Mouse (Mus musculus) layer of hippocampus, adult 9-11 months (tissue): ENCODE results near the gene Chn2.

ENCODE experiments used
- DNase-seq: peaks from one replicate; pipeline ENCODE4 v3.0.0; 2022

The Chn2 gene

DNA sequence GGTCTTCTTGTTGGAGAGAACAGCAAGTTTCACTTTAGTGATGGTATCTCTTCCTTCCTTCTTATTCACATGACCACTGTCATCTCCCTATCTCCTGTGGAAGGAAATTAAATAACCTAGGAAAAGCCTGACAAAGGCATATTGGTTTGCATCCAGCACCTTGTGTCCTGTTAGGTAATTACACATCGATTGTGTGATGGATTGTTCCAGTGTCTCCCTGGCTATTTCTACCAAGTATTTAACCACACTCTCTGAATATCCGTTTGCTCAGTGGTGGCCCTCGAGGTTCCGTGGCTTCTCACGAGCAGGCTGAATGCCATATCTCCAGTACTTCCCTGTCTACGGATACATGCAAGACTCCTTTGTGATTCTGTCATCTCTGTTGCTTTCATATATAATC is 164.6 kb downstream of the Chn2 start:
- no peak for DNase-seq

DNA sequence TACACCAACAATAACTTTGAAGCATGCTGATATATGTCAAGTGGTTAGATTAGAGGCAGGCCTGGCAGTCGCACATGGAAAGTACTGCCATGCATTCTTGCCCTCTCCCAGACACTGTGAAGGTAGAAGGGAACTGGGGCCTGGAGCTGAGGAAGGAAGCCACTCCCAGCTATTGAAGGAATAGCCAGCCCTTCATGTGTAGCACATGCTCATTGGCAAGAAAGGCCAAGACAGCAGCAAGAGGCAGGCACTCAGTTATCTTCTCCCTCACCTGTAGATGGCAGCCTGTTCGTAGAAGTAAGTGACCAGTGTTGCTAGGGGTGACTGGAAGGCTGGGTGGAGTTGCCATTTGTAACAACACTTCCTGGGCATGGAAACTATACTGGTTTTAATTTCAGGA is 165.6 kb downstream of the Chn2 start:
- DNase-seq: no peak

DNA sequence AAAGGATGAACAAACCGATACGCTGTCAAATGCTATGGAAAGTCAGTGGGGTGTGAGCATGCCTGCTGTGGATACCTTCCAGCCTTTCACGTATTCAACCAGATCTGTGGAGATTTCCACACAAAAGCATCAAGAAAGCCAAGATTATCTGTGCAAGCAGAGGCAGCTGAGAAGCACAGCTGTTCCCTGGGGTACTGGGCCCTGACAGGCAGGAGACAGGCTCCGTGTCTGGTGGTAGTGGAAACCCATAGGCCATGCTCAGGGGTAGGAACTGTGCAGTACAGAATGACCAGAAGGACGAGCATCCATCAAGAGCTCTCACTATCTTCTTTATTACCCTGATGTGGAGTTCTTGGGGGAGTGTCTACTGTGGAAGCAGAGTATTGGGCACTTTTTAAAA is 166.1 kb downstream of the Chn2 start:
- DNase-seq: no peak

DNA sequence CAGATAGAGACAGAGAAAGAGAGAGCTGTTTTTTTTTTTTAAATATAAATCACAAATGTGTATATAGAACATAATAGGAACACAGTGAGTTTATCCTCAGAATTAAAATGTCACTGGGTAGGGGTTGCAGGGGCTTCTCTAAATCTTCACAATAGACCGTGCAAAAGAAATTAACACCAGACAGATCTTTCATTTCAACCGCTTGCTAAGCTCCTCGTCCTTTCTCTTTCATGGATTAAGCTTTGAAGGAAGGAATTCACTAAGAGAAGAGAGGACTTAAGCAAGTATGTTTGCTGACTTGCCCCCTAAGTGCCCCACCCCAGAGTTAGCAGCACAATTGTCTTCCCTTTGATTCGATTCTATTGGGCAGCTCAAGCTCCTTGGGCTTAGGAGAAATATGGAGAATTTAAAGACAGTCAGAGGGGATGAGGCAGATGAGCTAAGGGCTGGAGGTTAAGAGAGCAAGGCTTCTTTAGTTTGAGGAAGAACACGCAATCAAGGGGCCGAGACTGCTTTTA is 166.9 kb downstream of the Chn2 start:
- no peak for DNase-seq

DNA sequence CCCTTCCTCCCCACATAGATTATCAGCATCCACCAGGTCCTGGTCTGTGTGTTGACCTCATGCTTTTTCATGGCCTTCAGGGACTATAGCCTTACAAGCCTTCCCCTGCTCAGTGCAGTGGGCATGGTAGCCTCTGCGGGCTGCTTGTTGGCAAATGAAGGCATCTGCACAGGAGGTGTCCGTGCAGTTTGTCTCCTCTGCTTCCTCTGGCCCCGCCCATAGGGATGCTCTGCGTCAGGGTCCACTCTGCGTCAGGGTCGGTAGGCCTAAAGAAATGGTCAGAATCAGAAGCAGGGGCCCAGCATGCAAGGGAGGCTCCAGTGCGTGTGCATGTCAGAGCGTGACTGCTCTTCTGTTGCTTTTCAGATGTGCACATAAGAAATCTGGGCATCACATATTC is 169.4 kb downstream of the Chn2 start:
- DNase-seq: no peak

DNA sequence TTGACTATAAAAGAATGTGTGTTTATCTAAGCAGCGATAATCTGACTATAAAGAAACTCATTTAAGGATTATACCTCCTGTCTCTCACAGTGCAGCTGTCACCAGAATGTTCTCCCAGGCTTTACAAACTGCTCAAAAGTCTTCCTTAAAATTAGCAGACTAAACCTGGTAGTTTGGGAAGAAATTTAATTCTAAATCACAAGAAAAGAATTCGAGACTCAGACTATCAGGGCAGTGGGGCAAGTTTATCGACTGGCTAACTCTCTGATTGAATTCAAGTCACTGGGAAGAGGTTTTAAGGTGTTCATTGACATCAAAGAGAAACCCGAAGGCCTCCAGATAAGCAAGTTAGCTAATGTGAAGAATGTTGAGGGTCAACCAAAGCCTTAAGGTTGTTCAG is 171.6 kb downstream of the Chn2 start:
- no peak for DNase-seq

DNA sequence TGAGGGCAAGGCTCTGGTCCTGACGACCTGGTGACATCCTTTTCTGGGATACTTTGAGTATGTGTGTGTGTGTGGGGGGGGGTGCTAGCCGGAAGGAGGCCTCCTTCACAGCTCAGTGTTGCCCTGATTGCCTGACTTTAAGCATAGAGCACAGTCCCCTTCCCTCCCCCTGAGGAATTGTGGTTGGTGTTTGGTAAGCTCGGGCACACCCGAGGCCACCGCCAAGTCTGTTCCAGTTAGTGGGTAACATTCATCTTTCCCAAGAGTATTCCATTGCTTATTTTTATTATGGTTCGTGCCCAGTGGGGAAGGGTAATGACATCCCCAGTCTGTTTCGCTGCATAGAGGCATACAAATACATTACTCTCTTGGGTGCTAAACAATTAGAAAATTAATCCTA is 172.6 kb downstream of the Chn2 start:
- no peak for DNase-seq

DNA sequence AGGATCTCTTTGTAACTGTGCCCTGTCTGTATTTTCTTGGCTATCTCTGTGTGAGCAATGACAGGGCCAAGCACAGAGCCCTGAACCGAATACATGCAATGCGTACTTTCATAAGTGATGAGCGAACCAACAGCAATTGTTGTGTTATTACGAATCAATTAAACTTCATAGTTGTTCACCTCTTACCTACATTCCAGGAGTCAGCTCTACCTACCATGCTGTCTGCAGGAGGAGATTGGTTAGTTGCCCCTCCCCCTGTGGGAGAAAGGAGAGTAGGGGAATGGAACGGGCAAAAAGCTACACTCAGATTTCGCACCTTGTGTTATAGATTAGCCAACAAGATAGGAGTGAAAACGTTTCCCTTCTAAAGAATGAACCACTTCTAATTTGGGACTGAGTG is 174.4 kb downstream of the Chn2 start:
- no peak for DNase-seq

DNA sequence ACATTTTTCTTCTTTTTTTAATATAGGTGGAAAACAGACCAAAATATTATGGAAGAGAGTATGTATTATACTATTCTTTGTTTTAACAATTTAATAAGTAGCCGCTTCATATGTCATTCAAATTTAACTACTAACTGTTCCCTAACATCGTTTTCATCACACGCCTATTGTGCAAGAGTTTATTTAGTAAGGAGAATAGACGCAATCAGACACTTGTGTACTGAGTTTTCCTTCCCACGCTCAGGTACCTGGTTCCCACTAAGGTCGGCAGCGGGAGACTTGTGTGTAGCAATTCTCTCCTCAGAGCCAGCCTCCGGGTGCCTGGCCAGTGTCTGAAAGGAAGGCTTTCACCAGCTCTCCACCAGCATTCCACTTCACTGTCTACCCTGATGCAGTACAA is 176.3 kb downstream of the Chn2 start:
- no peak for DNase-seq

DNA sequence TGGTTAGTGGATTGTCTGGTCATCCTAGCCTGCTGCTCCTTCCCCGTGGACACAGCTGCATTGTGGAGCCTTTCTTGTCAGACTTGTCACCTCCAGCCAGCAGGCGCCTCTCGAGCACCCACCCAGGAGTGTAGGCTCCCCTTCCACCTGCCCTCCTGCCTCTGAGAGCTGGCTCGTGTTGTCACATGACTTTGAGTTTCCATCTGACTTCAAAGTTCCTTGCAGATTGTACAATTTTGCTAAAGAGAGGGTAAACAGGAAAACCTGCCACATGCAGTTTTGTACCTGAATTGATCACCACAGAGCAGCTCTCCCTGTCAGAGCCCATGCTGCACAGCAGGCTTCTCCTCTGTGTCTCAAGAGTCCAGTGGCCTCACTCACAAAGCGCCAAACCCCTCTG is 177.2 kb downstream of the Chn2 start:
- DNase-seq: no peak

DNA sequence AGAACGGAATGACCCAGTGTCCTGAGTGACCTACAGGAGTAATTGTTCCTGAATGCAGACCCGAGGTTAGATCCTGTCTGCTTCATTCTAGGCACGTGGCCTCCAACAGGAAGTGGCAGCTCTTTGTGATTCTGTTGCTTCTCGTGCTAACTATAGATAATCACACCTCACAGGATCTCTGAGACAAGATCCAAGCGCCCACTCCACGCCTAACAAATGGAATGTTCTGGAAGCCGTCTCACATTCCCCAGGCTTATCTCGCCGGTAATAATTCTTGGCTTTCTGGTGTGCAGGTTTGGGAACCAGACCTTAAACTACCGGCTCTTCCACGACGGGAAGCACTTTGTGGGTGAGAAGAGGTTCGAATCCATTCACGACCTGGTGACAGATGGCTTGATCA is 180.8 kb downstream of the Chn2 start:
- no peak for DNase-seq

DNA sequence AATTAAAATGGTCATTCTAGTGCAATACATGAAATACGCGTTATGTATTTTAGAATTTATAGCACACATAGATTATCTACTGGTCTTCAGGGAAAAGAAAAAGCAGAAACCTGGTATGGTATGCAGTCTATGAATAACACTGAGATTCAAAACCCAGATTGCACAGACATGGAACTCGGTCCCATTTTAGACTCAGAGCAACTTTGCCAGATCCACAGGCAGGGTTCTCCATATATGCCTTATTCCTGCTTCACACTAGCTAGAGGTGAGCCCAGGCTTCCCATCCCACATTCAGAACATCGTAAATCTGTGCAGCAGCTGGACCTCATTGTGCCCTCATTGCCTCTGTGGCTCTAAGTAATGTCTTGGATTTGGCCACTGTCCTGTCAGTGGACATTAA is 184.2 kb downstream of the Chn2 start:
- DNase-seq: no peak

DNA sequence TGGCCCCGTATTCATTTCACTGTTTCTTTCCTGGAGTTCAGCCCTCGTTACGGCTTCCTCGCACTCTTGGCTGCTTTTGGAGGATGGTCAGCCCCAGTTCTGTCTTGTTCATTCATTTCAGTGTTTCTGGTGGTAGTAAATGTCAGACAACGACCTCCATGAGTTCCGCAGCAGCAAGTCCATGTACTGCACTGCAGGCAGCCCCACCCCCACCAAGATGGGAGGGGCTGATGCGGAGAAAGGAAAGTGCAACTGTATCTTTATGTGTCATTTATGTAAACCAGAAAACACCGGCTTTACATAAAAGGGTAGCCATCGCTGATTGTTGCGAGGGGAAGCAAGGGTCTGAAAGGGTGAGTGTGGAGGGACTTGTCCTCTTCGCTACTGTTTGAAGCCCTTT is 185.0 kb downstream of the Chn2 start:
- no peak for DNase-seq

DNA sequence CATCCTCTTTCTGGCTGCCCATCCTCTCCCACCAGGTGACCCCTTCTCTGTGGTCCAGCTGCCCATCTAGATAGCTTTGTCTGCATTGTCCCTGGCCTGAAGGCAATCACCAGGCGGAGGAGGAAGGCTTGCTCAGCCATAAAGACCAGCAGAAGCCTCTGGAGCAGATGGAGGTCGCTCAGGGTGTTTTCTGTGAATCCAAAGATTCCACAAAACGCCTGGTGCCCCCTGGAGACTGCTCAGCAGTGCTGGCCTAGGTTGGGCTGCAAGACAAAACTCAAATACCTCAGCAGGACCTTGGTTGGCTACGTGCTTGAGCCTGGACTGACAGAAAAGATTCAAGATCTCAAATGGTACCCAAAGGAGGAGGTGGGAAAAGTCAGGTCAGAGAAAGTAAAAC is 186.0 kb downstream of the Chn2 start:
- no peak for DNase-seq

DNA sequence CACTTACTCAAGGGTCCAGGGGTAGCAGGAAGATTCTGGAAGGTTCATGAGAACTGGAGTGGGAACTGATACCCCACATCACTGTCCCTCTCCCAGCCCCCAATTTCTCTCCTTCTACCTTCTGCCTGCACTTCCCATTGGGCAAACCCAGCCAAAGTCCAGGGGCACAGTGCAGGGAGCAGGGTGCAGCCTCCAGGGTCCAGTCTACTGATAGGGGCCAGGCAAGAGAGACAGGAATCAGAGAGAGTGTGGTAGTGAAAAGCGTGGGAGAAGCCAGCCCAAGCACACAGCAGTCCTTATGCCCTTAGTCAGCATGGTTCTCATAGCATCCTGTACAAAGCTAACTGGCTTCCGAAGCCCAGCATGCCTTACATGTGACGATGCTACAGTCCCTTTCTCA is 187.7 kb downstream of the Chn2 start:
- no peak for DNase-seq

DNA sequence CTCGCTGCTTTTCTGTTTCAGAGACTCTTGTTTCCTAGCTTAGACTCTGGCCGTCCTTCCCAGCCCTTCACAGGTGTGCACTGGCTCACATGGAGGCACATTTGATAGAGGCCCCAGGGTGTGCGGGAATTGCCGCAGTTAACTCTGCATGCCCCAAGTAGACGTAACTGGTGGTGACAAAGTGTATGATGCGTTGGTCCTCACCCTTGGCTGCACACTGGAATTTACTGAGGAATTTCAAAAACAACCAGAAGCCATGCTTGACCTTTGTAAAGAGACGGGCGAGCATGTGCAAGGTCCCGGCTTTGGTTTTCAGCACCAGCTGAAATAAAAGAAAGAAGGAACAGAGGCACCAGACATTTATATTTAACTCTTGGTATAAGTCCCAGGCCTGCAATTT is 189.1 kb downstream of the Chn2 start:
- no peak for DNase-seq

DNA sequence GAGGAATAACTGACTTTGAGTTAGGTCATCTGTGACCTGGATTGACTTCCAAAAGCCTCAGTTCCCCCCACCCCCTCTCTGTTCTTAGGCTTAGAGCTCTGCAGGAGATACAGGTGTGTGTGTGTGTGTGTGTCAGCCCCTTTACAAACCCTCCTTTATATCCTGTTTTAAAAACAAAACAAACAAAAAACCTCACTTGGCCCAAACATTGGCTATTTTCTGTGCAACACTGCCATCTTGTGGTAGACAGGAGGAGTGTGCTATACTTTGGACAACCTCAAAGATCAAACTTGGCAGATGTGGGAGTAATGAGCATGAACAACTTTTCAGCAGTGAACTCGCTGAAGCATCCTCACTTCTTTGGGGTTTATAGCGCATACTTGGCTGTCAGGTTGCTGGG is 189.5 kb downstream of the Chn2 start:
- no peak for DNase-seq

DNA sequence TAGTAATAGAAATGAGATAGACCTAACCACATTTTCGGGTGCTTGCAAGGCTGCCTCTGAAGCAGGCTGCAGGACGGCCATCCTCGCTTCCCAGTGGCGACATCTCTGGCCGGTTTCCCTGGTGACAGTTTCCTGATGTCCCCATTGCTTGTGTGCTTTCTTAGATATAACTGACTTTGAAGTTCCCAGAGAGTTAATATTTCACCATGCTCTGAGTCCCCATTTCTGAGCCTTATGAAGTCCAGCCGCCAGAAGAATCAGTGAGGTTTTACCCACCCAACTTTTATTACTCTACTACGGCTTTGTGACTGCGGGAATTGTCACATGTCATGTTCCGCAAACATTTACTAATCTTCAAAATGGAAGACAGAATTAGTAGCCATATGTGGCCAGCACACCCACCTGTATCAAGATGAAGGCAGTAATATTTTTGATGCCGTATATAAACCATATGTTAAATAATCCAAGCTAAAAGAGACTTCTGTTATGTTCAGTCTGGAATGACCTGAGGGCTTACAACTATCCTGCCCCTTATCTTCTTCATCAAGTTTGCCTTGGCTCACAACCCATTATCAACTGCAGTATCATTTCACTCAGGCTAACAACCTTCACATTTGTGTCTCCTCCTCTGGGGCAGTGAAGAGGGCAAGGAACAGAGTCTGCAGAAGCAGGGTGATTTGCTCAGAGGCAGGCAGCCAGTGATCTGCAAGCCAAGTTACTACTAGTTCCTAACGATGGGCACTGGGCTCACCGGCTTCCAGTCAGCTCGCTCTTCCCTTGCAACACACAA is 192.6 kb downstream of the Chn2 start:
- no peak for DNase-seq

DNA sequence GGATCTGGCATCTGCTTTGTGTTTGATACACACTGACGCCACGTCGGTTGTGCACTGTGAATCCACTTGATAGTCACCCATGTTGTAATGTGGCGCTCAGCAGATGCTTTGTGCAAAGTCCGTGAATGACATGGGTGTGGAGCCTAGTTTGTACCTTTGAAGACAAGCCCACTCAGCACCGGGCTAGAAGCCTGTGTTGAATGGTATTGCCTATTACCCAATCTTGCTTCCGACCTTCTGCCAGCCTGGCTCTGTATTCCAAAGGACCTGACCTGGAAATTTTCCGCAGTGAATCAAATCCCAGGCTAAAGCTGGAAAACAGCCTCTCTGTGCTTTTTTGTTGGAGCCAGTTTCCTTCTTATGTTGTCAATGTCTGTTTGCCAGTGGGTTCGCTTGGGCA is 197.1 kb downstream of the Chn2 start:
- DNase-seq: no peak

DNA sequence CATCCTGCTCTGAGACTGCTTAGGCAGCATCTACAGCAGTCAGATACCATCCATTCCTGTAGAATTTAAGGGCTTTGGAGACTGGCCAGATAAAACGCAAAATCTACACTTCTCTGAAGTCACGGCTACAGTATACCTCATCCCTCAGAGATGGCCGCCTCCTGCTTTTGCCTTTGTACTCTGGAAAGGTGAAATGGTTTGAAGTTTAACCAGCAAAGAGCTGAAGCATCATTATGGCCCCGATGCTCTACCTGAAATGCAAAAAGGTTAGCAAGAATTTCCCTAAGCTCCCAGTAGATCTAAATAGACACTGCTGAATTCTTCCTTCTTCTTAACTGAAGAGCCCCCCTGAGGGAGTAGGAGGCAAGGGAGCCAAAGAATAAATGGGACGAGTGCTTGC is 202.4 kb downstream of the Chn2 start:
- no peak for DNase-seq

DNA sequence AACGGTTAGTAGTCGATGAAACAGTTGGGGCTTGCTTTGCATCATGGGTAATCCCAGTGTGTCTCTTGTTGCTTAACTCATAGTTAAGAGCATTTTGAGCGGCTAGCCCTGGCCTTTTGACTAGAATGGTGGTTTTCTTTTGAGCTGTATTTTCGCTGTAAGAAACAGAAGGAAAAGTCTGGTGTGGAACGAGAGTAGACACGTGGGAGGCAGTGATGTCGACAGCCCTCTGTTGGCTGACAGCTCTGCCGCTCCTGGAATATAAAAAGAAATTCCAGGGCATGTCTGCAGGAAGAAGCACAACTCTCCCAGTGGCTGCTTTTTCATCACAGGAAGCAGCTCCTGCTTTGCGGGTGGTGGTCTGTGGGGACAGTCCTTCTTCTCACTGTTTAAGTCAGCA is 202.9 kb downstream of the Chn2 start:
- DNase-seq: peak; percentile 53

DNA sequence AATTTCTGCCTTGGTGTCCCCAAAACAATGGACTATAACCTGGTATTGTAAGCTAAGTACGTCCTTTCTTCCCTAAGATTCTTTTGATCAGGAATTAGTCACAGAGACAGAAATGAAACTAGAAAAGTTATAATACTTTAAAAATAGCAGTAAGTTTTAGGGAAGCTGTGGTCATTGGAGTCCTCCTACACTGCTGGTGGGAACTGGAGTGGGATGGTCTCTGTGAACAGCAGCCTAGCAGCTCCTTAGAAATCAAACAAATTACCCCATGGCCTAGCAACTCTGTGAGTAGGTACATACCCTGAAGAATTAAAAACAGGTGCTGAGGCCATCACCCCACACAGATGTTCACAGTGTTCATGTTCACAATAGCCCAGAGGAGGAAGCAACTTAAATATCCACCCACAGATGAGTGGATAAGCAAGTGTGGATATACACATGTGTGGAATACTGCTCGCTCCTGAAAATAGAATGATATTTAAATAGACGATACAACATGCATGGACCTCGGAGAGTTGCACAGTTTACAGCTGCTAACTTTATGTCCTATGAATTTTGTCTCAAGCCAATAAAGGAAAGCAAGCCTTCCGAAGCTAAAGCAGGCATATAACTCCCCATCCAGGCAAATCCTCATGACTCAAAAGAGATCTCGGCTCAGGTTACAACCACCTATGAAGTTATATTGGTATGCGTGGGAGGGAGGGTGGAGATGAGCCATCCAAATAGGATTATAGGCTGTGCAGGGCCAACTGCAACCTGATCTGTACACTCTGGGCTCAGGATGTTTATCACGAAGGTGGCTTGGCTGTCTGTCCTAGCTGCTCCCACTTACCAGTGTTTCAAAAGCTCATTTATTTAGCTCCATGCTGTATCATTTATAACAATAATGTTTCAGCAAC is 209.2 kb downstream of the Chn2 start:
- no peak for DNase-seq

DNA sequence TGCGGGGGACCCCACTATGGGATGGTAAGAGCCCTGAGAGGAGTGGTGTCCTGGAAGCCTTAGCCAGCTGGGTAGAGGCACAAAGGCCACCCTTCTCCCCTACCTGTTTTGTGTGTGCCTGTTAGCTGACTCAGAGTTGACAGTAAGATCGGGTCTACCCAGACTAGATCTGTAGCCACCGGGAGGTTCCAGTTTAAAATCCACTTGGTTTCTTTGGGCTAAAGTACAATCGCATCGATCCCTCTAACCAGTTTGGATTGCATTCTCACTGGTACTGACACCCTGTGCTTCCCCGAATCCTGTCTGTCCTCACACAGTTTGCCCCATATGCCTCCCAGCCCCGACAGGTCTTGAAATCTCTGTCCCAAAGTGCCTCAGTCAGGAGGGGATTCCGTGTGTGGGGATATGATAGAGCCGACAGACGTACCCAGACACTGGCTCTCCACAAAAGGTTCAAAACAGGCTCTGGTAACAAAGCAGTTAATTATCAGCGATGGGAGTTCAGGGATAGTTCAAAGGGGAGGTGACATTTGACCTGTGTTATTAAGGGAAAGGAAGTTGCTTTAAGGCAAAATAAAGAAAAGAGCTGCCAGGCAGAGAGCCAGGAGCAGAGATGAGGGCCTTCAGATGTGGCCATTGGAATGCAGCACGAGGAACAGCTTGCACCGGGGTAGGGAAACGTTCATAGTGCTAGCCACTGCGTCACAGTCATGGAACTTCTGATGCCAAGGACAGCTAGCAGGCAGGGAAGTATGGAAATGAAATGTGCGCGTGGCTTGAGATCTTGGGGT is 212.2 kb downstream of the Chn2 start:
- no peak for DNase-seq
